Mouse (Mus musculus) thymus, postnatal 25 days (tissue): ENCODE data around the gene Uevld.
"Not testable (repeated sequence)": the region's sequence is repeated elsewhere in the genome, so short reads cannot be mapped to it uniquely, and the experiment has no call there.

Experiments used
- DNase-seq: peaks from one replicate; pipeline ENCODE4 v3.0.0; 2022

Gene Uevld

GRCm38 (mm10) chr7:46964070-46964469 is 5.7 kb upstream of the Uevld start:
- no peak for DNase-seq

DNA sequence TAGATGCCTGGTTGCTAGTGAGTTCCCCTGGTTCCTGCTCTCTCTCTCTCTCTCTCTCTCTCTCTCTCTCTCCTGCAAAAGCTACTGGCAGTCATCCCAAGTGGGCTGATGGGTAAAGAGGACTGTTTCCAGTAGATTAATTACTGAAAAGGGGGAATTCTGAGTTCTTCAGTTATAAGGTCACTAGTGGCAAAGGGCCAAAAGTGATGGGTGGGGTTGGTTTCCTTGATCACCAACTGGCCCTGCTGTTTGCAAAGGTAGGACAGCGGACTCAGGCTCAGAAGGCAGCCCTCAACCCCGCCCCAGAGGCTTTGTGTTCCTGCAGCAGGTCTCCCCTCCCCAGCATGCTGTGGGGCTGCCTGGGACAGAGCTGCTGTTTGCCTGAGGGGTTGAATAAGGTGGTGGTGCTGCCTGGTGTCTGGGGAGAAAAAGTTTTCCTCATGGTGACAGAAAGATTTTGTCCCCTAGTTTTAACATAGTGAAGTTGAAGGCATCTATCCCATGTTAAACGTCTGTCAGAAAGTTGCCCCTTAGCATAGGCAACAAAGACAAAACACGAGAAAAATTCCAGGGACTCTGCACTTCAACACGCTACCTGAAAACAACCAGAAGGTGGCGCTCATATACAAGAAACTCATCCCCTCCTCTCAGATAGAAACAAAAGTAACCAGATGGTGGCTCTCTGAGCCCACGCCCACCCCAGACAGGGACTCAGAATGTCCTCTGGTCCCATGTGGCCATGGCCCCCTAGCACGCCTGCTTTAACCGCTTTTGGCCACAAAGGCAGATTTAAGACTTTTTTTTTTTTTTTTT is 4.7 kb upstream of the Uevld start:
- peak; percentile 60 for DNase-seq

- DNase-seq = no peak
These were observed 3.8 kb upstream of the Uevld start for GRCm38 (mm10) chr7:46962132-46962531.

DNA sequence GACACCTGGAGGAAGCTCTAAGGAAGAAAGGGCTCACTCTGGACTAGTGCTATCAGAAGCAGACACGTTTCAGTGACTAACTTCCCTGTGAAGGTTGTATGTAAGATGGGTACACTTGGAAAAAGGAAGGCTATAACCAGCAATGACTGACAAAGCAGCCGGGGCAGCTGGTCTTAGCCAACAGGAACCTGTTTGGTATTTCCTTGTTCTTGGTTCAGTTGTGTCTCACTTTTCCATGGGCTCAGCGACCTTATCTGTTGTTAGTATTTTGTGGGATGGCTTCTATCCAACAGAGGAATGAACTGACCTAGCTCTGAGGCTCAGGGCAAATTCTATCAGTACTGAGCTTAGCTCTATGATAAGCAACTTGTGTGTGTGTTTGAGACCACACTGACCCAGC is 2.7 kb upstream of the Uevld start:
- no peak for DNase-seq

GRCm38 (mm10) chr7:46958853-46959252 is 526 bp upstream of the Uevld start:
- no peak for DNase-seq

DNA sequence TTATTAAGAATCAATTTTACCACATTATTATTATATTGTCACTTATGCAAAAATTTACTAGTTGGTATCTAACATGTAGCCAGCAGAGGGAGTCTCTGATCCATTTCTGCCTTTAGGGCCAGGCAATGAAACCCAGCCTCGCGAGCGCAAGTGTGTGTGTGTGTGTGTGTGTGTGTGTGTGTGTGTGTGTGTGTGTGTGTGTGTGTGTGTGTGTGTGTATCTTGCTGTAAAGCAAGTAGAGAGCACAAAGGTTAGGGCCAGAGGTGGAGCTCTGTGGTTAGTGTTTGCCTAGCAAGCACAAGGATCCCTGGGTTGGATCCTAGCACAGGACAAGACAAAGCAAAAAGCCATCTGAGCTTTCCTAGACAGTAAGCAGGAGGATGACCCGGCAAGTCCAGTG is 22.5 kb downstream of the Uevld start:
- no peak for DNase-seq

- DNase-seq = no peak
These were observed 23.5 kb downstream of the Uevld start for GRCm38 (mm10) chr7:46934788-46935187.

- no peak for DNase-seq
These were observed 27.0 kb downstream of the Uevld start for GRCm38 (mm10) chr7:46931370-46931769.

GRCm38 (mm10) chr7:46928291-46928690 is 30.0 kb downstream of the Uevld start:
- no peak for DNase-seq

- DNase-seq = no peak
These were observed 36.3 kb downstream of the Uevld start for GRCm38 (mm10) chr7:46922075-46922474.

- DNase-seq = peak; percentile 91
These were observed 38.7 kb downstream of the Uevld start, which contains the start of gene Tsg101 for GRCm38 (mm10) chr7:46919551-46920176. Gene Tsg101 (minus strand): TSS chr7:46919969.

- no peak for DNase-seq
These were observed 39.5 kb downstream of the Uevld start for GRCm38 (mm10) chr7:46918678-46919371.

DNA sequence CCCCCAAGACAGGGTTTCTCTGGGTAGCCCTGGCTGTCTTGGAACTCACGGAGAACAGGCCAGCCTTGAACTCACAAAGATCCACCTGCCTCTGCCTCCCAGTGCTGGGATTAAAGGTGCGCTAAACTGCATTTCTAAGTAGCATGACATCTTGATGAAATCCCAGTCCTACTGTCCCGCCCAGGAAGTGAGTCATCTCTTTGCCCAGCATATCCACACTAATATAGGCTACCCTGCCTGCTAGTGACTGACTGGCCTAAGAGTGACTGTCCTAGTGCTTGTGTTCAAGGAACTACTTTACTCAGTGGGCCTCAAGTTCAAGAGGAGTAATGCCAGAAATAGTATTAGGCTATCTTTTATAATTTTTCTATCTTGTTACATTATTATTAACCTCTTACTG is 42.0 kb downstream of the Uevld start:
- no peak for DNase-seq

GRCm38 (mm10) chr7:46911250-46911649 is 47.1 kb downstream of the Uevld start:
- DNase-seq = no peak

DNA sequence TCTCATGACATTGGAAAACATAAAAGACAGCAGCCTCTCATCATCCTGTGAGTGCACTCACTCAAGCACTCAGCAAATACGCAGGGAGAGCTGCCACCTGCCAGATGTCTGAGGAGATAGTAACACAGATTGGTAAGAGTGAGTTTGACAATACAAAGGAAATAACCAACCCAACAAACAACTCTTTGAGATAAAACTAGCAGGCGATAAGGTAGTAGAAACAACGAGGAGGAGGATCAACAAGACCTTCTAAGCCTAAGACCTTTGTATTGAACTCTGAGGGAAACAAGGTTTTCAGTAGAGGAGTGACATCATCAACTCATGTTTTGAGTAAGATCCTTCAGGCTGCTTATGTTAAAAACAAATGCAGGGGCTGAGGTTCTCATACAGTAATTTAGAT is 59.0 kb downstream of the Uevld start:
- DNase-seq = peak; percentile 13

DNA sequence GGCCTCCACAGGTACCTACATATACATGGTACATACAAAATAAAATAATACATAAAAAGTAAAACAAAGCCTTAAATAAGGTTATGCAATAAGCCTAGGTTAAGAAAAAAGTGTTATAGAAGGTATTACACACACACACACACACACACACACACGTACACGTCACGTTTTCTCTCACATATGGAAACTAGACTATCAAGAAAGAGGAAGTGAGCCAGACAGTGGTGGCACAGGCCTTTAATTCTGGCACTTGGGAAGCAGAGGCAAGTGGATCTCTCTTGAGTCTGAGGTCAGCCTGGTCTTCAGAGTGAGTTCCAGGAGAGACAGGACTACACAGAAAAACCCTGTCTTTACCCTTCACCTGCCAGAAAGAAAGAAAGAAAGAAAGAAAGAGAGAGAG is 62.8 kb downstream of the Uevld start:
- no peak for DNase-seq

DNA sequence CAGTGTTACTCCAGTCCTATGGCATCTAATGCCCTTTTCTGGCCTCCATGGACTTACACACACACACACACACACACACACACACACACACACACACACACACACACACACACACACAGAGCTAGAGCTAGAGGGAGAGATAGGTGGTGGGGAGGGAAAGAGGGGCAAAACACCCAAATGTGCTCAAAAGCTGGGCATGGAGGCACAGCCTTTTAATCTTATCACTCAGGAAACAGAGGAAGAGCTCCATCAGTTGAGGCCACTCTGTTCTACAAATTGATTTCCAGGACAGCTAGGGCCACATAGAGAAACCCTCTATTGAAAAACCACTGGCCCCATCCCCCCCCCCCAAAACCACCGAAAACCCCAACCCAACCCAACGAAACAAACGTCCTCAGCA is 75.0 kb downstream of the Uevld start:
- no peak for DNase-seq

GRCm38 (mm10) chr7:46881941-46882340 is 76.4 kb downstream of the Uevld start:
- DNase-seq = not testable (repeated sequence)

GRCm38 (mm10) chr7:46880992-46881391 is 77.3 kb downstream of the Uevld start:
- no peak for DNase-seq

DNA sequence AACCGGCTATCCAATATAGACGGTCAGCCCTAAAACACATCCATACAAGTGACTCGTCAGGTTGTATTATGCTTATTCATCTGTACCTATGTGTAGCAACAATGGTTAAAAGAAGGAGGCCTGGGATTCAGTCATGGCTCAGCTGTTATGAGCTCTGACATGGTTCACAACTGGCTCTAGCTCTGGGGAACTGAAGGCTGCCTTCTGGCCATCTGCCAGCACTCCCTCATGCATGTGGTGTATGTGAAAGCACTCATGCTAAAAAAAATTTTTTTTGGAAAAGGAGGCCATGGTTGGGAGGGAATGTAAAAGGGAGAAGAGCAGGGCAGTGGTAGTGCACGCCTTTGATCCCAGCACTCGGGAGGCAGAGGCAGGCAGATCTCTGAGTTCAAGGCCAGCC is 78.5 kb downstream of the Uevld start:
- no peak for DNase-seq

DNA sequence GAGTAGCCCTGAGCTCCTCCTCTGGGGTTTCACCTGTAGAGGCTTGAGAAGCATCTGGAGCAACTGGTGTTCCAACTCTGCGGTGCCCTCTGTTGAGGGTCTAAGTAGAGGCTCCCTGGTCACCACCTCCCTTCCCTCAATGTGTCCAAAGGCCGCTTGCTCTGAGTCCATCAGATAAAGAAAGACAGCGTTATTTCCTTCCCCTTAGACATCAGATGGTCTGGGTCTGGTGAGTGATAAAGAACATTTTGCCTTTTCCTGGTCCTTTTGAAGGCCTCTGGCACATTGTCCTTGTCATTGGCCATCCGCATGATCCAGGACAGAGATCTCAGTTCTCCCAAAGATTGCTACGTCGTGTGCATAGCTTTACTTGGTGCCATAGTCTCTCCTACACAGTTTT is 81.1 kb downstream of the Uevld start:
- no peak for DNase-seq

DNA sequence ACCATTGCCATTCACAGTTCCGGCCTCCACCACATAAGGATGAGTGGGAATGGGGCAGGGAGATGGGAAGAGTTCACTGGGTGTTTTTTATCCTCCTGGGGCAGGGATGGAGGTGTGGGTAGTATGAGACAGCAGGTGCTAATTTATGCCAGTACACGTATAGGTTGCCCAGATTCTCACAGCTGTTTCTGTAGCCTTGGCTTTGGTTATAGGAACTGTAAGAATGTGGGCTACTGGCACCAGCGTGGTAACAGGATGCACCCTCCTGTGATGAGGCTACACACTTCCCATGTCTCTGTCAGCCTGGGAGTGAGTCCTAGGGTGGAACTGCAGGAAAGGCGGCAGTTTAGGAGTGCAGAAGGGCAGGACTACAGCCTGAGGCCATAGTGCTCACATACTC is 81.5 kb downstream of the Uevld start:
- no peak for DNase-seq
